Mouse (Mus musculus): ENCODE results near the gene Camsap2.

The Camsap2 gene

DNA sequence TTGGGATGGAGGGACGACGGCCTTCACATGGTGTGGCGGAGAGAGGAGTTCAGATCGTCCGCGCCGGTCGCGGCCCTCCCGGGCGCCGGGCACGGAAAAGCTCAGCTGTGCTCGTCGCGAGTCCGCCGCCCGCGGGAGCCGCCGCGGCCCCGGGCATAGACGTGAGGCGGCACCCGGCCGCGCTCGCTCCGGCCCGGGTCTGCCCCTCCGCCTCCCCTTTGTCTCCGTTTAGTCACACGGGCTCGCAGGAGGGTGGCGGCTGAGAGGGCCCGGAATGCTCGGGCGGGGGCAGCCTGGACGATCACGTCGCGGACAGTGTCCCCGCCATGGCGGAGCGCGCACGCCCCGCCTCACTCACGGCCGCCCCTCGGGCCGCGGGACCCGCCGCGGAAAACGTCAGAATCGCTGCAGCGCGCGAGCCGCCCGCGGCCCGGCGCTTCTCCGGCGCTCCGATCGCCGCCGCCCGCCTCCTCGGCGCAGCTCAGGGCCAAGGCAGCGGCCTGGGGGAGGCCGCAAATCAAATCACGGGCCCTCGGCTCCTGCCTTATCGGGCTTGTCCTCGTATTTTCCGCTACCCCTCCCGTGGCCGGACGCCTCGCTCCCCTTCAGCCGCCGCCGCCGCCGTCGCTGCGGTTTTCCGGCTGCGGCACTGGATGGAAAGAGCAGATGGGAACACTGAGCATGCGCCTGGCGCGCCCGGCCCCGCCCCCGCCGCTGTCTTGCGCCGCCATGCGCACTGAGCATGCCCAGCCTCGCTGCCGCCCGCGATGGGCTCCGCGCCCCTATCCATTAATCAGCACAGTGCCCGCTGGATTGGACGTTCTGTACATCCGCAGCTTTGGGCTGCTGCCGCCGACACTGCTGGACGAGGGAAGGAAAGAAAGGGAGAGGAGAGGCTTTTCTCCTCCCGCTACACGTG is at the start of gene Camsap2:
TSS of gene Camsap2 (minus strand) at position 651 of the 919 bp plus-strand sequence.
- in situ Hi-C loops (cut with MboI, MseI): loop anchor here (10.0 kb wide), 1 partner anchor 1211 kb away; the partner anchor contains the start of gene Ptpn7

DNA sequence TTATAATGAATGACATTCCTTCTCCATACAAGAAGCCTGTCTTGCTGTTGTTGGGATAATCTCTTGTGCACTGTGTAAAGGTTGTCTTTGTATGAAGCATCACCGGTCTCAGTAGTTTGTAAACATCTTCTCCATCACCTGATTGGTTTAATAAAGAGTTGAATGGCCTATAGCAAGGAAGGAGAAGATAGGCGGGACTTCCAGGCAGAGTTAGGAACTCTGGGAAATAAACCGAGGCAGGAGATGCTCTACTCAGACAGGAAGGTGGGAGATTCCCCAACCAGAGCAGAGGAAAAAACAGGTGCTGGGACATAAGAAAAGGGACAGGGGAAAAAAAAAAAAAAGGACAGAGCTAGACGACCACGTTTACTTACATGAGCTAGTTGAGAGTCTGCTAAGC is 49.2 kb upstream of the Camsap2 start:
- in situ Hi-C loops (cut with MboI, MseI): no loop called here

DNA sequence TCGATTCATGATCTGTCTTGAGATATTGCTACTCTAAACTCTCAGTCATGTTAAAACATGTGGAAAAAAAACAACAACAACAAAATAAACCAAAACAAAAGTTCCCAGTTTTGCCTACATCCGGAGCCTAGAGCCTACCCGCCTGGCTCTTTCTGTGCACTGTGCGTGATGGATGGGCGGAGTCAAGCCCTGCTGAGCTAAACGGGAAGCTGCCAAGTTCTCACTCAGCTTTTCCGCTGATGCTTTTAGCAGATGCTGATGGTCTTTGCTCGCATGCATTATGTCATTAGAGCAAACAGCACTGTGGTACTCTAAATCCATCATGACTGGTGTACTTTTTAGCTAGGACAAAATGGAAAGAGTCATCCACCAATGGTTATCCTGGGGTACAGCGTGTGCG is 48.6 kb upstream of the Camsap2 start:
- in situ Hi-C loops (cut with MboI, MseI): no loop called here

DNA sequence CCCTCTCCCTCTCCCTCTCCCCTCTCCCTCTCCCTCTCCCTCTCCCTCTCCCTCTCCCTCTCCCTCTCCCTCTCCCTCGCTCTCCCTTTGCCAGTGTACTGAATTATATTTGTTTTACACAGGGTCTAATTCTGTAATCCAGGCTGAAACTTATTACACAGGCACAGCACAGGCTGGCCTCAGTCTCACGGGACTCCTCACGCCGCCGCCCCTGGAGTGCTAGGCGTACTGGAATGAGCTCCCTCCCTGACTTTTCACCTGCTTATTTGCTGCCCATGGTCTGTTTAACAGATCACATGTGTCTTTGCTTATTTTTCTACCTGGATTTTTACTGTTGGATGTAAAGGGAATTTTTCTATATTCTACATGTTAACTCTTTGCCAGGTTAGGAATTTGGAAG is 41.0 kb upstream of the Camsap2 start:
- in situ Hi-C loops (cut with MboI, MseI): no loop called here

GRCm38 (mm10) chr1:136381583-136381982 is 35.7 kb upstream of the Camsap2 start:
- in situ Hi-C loops (cut with MboI, MseI): no loop called here

- in situ Hi-C loops (cut with MboI, MseI): no loop called here
Observed at GRCm38 (mm10) chr1:136381169-136381568, 35.3 kb upstream of the Camsap2 start.

- in situ Hi-C loops (cut with MboI, MseI): no loop called here
Observed at GRCm38 (mm10) chr1:136380606-136381005, 34.7 kb upstream of the Camsap2 start.

GRCm38 (mm10) chr1:136380161-136380560 is 34.3 kb upstream of the Camsap2 start:
- in situ Hi-C loops (cut with MboI, MseI): no loop called here

DNA sequence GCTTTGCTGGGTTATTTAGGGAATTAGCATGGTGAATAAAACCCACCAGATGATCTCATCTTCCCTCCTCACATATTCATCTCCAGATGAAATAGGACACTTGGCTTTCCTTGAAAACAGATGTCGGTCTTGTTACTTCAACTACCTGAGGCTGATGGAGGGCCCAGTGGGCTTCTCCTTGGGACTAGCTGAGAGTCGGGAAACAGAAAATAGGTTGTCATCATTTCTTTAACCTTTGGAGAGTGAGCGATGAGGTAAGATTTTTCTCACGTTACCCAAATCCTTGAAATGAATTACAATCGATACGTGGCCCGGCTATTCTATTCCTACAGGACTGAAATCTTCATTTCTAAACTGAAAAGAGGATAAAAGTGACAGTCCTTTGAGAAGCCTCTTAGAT is 33.4 kb upstream of the Camsap2 start:
- in situ Hi-C loops (cut with MboI, MseI): no loop called here

GRCm38 (mm10) chr1:136365986-136366385 is 20.1 kb upstream of the Camsap2 start:
- in situ Hi-C loops (cut with MboI, MseI): loop anchor here (10.0 kb wide), 1 partner anchor 419 kb away; no protein-coding TSS in a partner anchor

DNA sequence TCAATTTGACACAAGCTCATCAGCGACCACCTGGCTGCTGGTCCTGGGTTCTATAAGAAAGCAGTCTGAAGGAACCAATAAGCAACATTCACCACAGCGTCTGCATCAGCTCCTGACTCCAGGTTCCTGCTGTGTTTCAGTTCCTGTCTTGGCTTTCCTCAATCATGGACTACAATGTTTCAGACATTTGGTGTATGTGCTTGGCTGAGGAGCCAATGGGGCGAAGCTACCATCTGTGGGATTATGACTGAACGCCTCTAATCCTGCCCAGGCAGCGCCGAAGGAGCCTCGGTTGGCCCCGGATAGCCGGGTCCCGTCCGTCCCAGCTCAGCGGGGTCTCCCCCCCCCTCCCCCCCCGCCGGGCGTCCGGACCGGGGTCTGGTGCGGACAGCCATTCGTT is 18.8 kb upstream of the Camsap2 start:
- in situ Hi-C loops (cut with MboI, MseI): loop anchor here (10.0 kb wide), 1 partner anchor 420 kb away; no protein-coding TSS in a partner anchor

- in situ Hi-C loops (cut with MboI, MseI): loop anchor here (10.0 kb wide), 1 partner anchor 422 kb away; no protein-coding TSS in a partner anchor
Observed at GRCm38 (mm10) chr1:136363035-136363434, 17.1 kb upstream of the Camsap2 start.

DNA sequence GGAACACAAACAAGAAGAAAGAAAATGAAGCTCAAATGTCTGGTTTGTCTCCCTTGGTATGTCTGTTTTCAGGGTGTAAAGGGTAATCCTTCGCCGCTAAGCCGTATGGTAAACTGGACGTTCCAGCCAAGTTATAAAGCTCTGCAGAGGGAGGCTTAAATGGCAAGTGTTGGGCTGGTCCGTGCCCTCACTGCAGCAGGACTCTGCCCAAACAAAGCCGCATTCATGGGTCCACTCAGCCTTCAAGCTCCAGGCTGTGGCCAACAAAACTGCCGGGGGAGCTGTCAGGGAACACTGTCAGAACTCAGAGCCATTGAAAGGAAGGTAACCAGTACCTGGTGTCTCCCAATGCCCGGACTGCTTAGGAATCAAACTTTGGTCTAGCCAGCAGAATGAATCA is 16.7 kb upstream of the Camsap2 start:
- in situ Hi-C loops (cut with MboI, MseI): loop anchor here (10.0 kb wide), 1 partner anchor 422 kb away; no protein-coding TSS in a partner anchor

GRCm38 (mm10) chr1:136361373-136361772 is 15.5 kb upstream of the Camsap2 start:
- in situ Hi-C loops (cut with MboI, MseI): loop anchor here (10.0 kb wide), 1 partner anchor 423 kb away; no protein-coding TSS in a partner anchor

DNA sequence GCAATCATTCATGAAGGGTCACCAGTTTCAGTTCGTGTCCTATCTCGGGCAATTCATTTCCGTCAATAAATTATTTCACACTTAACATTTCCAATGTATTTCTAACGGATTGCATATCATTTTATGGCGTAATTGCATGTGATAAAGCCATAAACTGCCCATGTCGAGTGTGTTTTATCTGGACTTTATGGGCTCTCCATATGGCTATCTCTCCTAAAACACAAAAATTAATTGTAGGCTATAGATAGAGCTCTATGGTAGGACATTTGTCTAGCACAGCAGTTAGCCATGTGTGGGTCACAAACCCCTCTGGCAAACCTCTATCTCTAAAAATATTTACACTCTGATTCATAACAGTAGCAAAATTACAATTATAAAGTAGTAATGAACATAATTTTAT is 15.0 kb upstream of the Camsap2 start:
- in situ Hi-C loops (cut with MboI, MseI): loop anchor here (10.0 kb wide), 1 partner anchor 424 kb away; no protein-coding TSS in a partner anchor

GRCm38 (mm10) chr1:136358841-136359360 is 13.0 kb upstream of the Camsap2 start:
- in situ Hi-C loops (cut with MboI, MseI): no loop called here

GRCm38 (mm10) chr1:136355651-136356050 is 9.7 kb upstream of the Camsap2 start:
- in situ Hi-C loops (cut with MboI, MseI): no loop called here

DNA sequence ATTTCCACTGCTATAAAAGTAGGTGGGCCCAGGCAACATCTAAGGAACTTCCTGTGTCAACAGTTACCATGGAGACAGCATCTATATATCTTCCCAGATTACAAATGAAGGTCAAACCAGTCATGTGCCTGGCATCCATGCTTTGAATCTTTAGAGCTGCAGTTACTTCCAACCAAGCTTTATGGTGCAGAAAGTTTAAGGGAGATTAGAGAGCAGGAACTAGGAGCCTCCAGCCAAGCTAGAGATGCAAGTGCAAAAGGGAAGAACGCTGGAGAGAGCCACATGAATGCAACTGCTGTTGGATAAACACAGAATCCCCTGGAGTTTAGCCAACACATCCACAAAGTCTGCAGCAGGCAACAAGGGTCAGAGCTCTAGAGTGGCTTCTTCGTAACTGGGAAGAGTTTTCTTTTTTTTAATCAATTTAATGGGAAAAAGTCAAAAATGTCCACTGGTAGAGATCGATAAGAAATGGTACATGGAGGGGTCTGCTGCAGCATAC is 4.8 kb upstream of the Camsap2 start:
- in situ Hi-C loops (cut with MboI, MseI): no loop called here

- in situ Hi-C loops (cut with MboI, MseI): loop anchor here (10.0 kb wide), 1 partner anchor 1213 kb away; the partner anchor contains the start of gene Ptpn7
Observed at GRCm38 (mm10) chr1:136348137-136348536, 2.2 kb upstream of the Camsap2 start.

DNA sequence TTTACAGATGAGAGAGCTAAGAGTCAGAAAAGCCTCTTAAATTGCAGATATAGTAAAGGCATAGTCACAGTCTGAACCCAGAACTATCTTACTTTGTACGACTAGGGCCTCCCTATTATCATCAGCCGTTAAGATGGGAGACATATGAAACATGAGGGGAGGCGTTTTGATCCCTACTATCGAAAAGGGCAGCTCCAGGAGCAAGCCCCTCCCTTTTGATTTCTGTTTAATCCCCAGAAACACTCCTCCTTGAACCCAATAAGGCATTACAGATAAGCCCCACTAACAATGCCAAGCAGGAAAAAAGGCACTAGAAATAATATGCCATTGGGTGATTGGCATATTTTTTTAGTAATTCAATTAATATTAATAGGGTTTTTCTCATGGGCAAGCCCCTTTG is 1.2 kb upstream of the Camsap2 start:
- in situ Hi-C loops (cut with MboI, MseI): loop anchor here (10.0 kb wide), 1 partner anchor 1212 kb away; the partner anchor contains the start of gene Ptpn7

- in situ Hi-C loops (cut with MboI, MseI): loop anchor here (10.0 kb wide), 1 partner anchor 1212 kb away; the partner anchor contains the start of gene Ptpn7
Observed at GRCm38 (mm10) chr1:136346373-136347035, 600 bp upstream of the Camsap2 start.
